Mouse (Mus musculus): Measurements from ENCODE around the gene Tet3. TPM values are rescaled to one million over a fixed set of nuclear protein-coding genes. Genes with fewer than 3 reads are reported as not detected.

Gene Tet3
- polyA plus RNA-seq, 1 experiment from 2014 or later: 39.9 TPM

DNA sequence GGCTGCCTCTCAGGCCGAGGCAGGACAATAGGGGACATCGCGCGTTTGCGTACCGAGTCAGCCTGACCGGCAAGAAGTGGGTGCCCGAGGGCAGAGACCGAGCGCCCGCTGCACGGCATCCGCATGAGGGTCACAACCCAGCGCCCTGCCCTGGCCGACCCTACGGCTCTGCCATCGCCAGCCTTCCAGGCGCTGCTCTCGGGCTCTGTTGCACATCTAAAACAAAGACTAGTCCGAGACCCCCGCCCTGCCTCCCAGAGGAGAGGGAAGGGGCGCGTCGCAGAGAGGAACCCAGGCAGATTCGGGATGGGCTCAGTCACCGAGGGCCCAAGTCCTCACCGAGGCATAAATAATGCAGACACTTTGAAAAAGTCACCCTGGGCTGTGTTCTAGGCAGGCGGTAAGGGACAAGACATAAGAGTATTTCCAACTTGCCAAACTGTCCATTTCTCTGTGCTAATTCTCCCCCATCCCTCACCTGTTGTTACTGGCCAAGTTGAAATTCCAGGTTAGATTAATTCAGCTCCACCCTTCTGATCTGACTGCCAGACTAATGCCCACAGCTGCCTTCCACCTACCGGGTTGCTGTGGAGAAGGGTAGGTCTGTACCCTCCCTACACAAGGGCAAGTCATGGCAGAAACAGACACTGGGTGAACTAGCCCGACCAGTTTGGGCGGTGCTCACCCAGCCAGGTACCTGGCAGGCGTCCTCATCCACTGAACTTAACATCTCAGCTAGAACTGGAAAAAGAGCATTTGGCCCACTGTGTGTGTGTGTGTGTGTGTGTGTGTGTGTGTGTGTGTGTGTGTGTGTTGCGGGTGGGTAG is 1.7 kb downstream of the Tet3 start:
- peak overlapping the region; percentile 83 for H3K4me3 ChIP-seq (ENCODE audit: low read depth, low read length)
- peak overlapping the region; percentile 96 for H3K4me2 ChIP-seq
- peak overlapping the region; percentile 98 for H3K9ac ChIP-seq (ENCODE audit: low read length)
- ATAC-seq (ENCODE audit: low FRiP score) (no peak; the same call in 1 of the 2 replicates), DNase-seq (ENCODE audit: low spot score, missing footprints) (no peak)
- H3K36me3 ChIP-seq (ENCODE audit: control insufficient read depth, insufficient read depth, low read length): no peaks in the 10 kb centered on the region
- H3K27me3 ChIP-seq (ENCODE audit: control insufficient read depth, insufficient read depth, low read length): no peaks in the 10 kb centered on the region
- H3K27ac ChIP-seq (ENCODE audit: low read depth, low read length): peak overlapping the region; percentile 94
- WGBS: 2% methylated on average over 33 of the region's 33 CpGs
- H3K9me3 ChIP-seq (ENCODE audit: control insufficient read depth, low read length): no peaks in the 10 kb centered on the region
- H3K4me1 ChIP-seq (ENCODE audit: control insufficient read depth, insufficient read depth, low read length): peaks cover 35% of the 10 kb centered on the region

DNA sequence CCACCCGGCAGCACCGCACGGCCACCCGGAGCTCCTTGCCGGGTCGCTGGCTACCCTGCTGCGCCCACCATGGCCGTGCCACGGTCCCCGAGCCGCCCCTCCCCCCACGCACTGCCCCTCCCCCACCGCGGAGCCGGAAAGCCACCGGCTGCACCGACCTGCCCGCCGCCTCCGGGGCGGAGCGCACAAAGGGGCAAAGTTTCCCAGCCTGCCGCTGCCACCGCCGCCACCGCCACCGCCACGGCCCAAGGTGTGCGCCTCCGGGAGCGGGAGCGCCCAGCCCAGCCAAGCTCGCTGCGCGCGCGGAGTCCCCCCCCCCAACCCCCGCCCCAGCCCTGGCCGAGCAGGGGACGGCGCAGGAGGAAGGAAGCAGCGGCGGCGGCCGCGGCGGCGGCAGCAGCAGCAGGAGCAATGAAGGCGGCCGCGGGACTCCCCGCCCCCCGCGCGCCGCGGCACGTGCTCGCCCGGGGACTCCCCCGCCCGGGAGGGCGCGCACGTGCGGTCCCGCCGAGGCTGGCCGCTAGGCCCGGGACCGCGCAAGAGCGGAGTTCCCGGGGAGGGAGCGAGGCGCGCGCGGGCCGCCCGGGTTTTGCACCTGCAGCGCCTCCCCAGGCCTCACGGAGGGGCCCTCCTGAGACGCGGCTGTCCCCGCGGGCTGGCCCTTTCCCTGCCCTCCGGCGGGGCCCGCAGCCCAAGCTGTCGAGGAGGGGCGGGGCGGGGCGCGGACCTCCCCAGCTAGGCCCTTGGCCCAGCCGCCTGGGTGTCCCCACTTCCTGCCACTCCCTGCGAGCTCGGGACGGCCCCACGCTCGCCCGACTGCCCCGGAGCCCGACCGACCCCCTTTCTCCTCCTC is 2.5 kb downstream of the Tet3 start:
- Histone ChIP-seq H3K4me1 (ENCODE audit: control insufficient read depth, insufficient read depth, low read length) (peaks cover 40% of the 10 kb centered on the region), H3K4me2 (peak overlapping the region; percentile 96)

DNA sequence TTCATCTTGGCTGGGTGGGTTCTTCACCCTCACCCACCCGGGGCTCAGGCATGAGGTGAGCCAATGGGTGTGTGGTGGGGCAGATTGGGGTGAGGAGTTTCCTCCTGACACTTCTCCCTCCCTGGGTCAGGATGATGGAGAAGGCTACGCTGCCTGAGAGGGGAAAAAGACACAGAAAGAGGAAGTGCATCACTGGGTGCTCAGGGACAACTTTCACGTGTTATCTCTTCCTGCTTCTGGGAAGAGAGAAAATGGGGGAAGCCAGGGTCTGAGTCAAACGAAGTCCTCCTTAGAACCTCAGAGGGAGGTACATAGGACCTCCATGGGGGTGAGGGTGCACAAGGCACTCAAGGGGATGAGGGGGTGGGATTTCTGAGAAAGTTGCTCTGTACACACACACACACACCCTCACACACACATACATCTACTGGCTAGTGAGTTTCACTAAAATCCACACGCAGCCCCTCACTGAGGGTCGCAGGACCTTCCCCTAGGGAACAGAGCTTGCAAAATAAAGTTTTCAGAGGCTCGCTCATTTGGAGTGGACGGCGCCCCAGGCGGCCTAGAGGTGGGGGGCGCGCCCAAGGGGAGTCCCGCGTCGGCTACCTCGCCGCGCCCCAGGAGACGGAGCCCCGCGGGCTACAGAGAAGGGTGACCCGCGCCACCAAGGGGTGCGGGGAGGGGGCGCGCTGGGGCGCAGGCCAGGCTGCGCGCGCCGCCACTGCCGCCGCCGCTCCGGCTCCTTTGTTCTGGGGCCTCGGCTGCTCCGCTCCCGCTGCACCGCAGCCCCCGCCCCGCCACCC is 3.4 kb downstream of the Tet3 start:
- Histone ChIP-seq H3K9me3 (ENCODE audit: control insufficient read depth, low read length) (no peaks in the 10 kb centered on the region), H3K4me1 (ENCODE audit: control insufficient read depth, insufficient read depth, low read length) (peaks cover 46% of the 10 kb centered on the region), H3K27ac (ENCODE audit: low read depth, low read length) (peak overlapping the region; percentile 94), H3K4me3 (ENCODE audit: low read depth, low read length) (peak overlapping the region; percentile 83), H3K9ac (ENCODE audit: low read length) (peak overlapping the region; percentile 98), H3K4me2 (peak overlapping the region; percentile 96), H3K36me3 (ENCODE audit: control insufficient read depth, insufficient read depth, low read length) (no peaks in the 10 kb centered on the region), H3K27me3 (ENCODE audit: control insufficient read depth, insufficient read depth, low read length) (no peaks in the 10 kb centered on the region)
- ATAC-seq (ENCODE audit: low FRiP score) (peak; percentile 68), DNase-seq (ENCODE audit: low spot score, missing footprints) (peak; percentile 97)
- WGBS: under 1% methylated on average over 40 of the region's 41 CpGs

More for the DNA sequence above, 2.5 kb downstream of the Tet3 start:
- H3K4me3 ChIP-seq (ENCODE audit: low read depth, low read length): peak overlapping the region; percentile 83
- ATAC-seq (ENCODE audit: low FRiP score) (peak; percentile 80), DNase-seq (ENCODE audit: low spot score, missing footprints) (peak; percentile 97)
- no peaks in the 10 kb centered on the region for H3K27me3 ChIP-seq (ENCODE audit: control insufficient read depth, insufficient read depth, low read length)
- peak overlapping the region; percentile 94 for H3K27ac ChIP-seq (ENCODE audit: low read depth, low read length)
- H3K36me3 ChIP-seq (ENCODE audit: control insufficient read depth, insufficient read depth, low read length): no peaks in the 10 kb centered on the region
- peak overlapping the region; percentile 98 for H3K9ac ChIP-seq (ENCODE audit: low read length)
- WGBS: under 1% methylated on average over 80 of the region's 105 CpGs
- H3K9me3 ChIP-seq (ENCODE audit: control insufficient read depth, low read length): no peaks in the 10 kb centered on the region

DNA sequence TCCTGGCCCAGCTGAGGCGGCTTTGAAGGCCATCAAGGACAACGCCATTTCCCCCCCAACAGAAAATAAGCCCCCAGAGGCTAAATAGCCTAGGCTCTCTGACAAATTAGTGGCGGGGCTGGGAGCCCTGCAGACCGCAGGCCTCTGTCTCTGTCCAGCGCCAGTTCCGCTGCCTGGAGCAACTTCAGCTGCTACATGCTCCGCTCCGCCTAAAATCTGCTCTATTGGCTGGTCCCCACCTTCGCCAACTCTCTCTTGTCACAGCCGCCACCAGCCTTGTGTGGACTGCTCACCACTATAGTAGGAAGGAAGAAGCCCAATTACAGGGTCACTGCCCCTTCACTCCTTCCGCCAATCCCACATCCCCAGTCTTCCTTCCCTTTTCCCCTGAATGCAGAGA is 5.2 kb downstream of the Tet3 start:
- Histone ChIP-seq H3K9me3 (ENCODE audit: control insufficient read depth, low read length) (no peaks in the 10 kb centered on the region), H3K9ac (ENCODE audit: low read length) (peak overlapping the region; percentile 43), H3K4me3 (ENCODE audit: low read depth, low read length) (peak overlapping the region; percentile 22), H3K4me1 (ENCODE audit: control insufficient read depth, insufficient read depth, low read length) (peaks cover 46% of the 10 kb centered on the region), H3K27me3 (ENCODE audit: control insufficient read depth, insufficient read depth, low read length) (no peaks in the 10 kb centered on the region), H3K36me3 (ENCODE audit: control insufficient read depth, insufficient read depth, low read length) (no peaks in the 10 kb centered on the region), H3K27ac (ENCODE audit: low read depth, low read length) (no peak overlapping the region), H3K4me2 (peak overlapping the region; percentile 96)
- WGBS: 59% methylated on average over 11 of the region's 11 CpGs
- DNase-seq (ENCODE audit: low spot score, missing footprints): no peak
- ATAC-seq (ENCODE audit: low FRiP score): no peak

DNA sequence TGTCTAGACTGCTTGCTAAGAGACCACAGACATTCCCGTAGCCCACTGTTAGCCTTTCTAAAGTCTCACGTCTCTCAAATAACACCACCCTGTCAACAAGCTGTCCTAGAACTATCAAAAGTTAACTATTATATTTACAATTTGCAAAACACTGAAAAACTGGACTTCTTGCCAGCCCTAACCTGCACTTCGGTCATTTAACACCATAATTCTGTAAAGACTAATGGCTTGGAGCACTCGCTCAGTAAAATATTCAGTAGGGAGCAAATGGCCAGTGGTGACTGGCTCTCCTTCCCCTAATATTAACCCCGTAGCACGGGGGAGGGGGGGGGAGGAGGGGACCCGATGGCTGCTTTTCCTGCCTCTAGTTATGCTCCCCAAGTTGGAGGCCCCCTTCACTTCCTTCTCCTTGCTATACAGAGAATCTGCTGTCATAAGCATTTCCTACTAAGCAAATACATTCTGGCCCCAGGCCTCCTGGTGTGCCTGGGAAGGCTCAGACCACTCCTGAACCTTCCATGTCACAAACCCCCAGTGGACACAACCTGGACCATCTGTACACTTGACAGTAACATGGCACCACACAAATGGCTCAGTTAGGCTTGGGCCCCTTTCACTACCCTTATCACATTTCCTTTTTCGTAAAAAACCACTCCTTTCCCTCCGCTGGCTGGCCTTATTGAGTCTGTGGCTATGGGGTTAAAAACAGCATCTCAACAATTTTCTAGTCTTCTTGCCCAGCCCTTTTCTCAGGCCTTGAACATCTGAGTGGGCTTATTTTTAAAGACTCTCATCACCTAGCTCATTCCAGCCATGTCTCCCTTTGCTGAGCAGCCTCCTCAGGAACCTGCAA is 8.2 kb downstream of the Tet3 start:
- H3K4me1 ChIP-seq (ENCODE audit: control insufficient read depth, insufficient read depth, low read length): peaks cover 42% of the 10 kb centered on the region
- no peak overlapping the region for H3K9ac ChIP-seq (ENCODE audit: low read length)
- H3K4me2 ChIP-seq: no peak overlapping the region
- WGBS: 87% methylated on average over 8 of the region's 9 CpGs
- ATAC-seq (ENCODE audit: low FRiP score) (no peak), DNase-seq (ENCODE audit: low spot score, missing footprints) (peak; percentile 69)
- H3K27ac ChIP-seq (ENCODE audit: low read depth, low read length): no peak overlapping the region
- H3K4me3 ChIP-seq (ENCODE audit: low read depth, low read length): no peak overlapping the region
- H3K9me3 ChIP-seq (ENCODE audit: control insufficient read depth, low read length): no peaks in the 10 kb centered on the region
- H3K36me3 ChIP-seq (ENCODE audit: control insufficient read depth, insufficient read depth, low read length): no peaks in the 10 kb centered on the region
- H3K27me3 ChIP-seq (ENCODE audit: control insufficient read depth, insufficient read depth, low read length): no peaks in the 10 kb centered on the region

DNA sequence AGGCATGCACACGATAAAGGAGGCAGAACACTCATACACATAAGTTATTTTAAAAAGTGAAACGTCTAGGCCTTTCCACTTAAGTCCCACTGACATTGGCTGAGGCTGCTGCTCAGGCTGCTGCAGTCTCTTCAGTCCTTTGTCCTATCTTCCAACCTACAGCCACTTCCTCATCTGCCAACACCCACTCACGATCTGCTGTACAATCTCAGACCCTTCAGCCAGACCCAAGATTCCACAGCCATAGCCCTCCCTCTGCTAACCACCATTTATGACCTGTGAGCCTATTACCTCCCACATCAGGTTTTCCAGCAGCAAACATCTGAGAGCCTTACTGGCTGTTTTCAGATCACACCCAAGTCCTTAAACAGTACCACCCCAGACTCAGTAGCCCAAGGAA is 9.4 kb downstream of the Tet3 start:
- DNase-seq (ENCODE audit: low spot score, missing footprints) (no peak), ATAC-seq (ENCODE audit: low FRiP score) (no peak)
- H3K27me3 ChIP-seq (ENCODE audit: control insufficient read depth, insufficient read depth, low read length): no peaks in the 10 kb centered on the region
- H3K27ac ChIP-seq (ENCODE audit: low read depth, low read length): no peak overlapping the region
- no peak overlapping the region for H3K4me3 ChIP-seq (ENCODE audit: low read depth, low read length)
- H3K36me3 ChIP-seq (ENCODE audit: control insufficient read depth, insufficient read depth, low read length): no peaks in the 10 kb centered on the region
- peaks cover 35% of the 10 kb centered on the region for H3K4me1 ChIP-seq (ENCODE audit: control insufficient read depth, insufficient read depth, low read length)
- no peaks in the 10 kb centered on the region for H3K9me3 ChIP-seq (ENCODE audit: control insufficient read depth, low read length)
- H3K9ac ChIP-seq (ENCODE audit: low read length): no peak overlapping the region
- H3K4me2 ChIP-seq: no peak overlapping the region
- 83% methylated on average over 3 of the region's 3 CpGs for WGBS

DNA sequence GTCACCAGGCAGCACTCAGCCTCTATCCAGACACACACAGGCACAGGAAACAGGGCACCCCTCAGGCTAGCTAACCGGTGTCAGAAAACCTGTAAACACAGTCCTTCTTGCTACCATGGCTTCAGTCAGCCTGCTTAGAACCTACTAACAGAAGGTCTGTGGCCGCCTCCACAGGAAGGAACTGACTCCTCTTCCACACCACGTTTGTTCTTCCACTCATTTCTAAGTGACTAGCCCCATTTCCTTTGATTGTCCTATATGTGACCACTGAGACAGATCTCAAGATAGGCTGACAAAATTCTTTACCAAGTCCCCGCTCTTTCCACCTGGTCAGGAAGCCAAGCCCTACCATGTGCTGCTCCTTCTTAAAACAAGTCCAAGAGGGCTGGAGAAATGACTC is 10.0 kb downstream of the Tet3 start:
- 88% methylated on average over 4 of the region's 4 CpGs for WGBS
- H3K4me1 ChIP-seq (ENCODE audit: control insufficient read depth, insufficient read depth, low read length): peaks cover 35% of the 10 kb centered on the region
- no peaks in the 10 kb centered on the region for H3K36me3 ChIP-seq (ENCODE audit: control insufficient read depth, insufficient read depth, low read length)

DNA sequence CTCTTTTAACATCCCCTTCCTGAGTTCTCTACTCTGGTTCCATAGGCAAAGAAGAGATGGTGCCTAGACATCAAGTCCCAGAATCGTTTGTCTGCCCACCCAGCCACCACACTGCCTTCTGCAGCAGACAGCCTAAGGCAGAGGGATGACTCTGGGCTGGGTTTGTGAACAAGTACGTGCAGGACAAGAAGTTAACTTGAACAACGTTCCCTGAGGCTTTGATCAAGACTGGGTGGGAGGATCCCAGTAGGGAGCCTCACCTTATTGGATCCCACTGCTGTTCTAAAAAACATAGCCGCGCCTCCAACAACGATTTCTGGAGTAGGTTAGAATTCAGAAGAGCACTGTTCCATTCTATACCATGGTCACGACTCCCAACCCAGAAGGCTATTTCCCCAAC is 11.9 kb downstream of the Tet3 start:
- peaks cover 41% of the 10 kb centered on the region for H3K4me1 ChIP-seq (ENCODE audit: control insufficient read depth, insufficient read depth, low read length)
- WGBS: 87% methylated on average over 7 of the region's 7 CpGs

More for the DNA sequence above, 10.0 kb downstream of the Tet3 start:
- no peak overlapping the region for H3K4me2 ChIP-seq
- no peak overlapping the region for H3K9ac ChIP-seq (ENCODE audit: low read length)
- no peaks in the 10 kb centered on the region for H3K27me3 ChIP-seq (ENCODE audit: control insufficient read depth, insufficient read depth, low read length)
- H3K27ac ChIP-seq (ENCODE audit: low read depth, low read length): no peak overlapping the region
- DNase-seq (ENCODE audit: low spot score, missing footprints) (peak; percentile 45), ATAC-seq (ENCODE audit: low FRiP score) (no peak)
- H3K4me3 ChIP-seq (ENCODE audit: low read depth, low read length): no peak overlapping the region
- H3K9me3 ChIP-seq (ENCODE audit: control insufficient read depth, low read length): no peaks in the 10 kb centered on the region

More for the DNA sequence above, 11.9 kb downstream of the Tet3 start:
- Histone ChIP-seq H3K4me3 (ENCODE audit: low read depth, low read length) (no peak overlapping the region), H3K27ac (ENCODE audit: low read depth, low read length) (no peak overlapping the region), H3K9me3 (ENCODE audit: control insufficient read depth, low read length) (no peaks in the 10 kb centered on the region), H3K36me3 (ENCODE audit: control insufficient read depth, insufficient read depth, low read length) (no peaks in the 10 kb centered on the region), H3K9ac (ENCODE audit: low read length) (no peak overlapping the region), H3K27me3 (ENCODE audit: control insufficient read depth, insufficient read depth, low read length) (no peaks in the 10 kb centered on the region), H3K4me2 (no peak overlapping the region)
- ATAC-seq (ENCODE audit: low FRiP score) (no peak), DNase-seq (ENCODE audit: low spot score, missing footprints) (no peak)

All from midbrain, embryonic 11.5 days (tissue).